Mouse (Mus musculus) heart, postnatal 0 days (tissue): Measurements from ENCODE around the gene Zc3hav1. TPM values are rescaled to one million over a fixed set of nuclear protein-coding genes. Genes with fewer than 3 reads are reported as not detected.

Experiments used
- ATAC-seq: fragments of 200-750 bp; cut with Nextera tagmentation; 2 replicates; pipeline ENCODE4 v1.8.0; 2017; ENCODE audit warnings: low read depth, moderate number of reproducible peaks, moderate library complexity; ENCODE audit not compliant: insufficient read depth
- DNase-seq: peaks from one replicate; pipeline ENCODE4 v3.0.0-alpha.2; 2016; ENCODE audit warnings: low spot score
- H3K27ac ChIP-seq: fragments of 300-500 bp; sonication (generic); 2 replicates; pipeline ENCODE4 v1.5.1; 2014; ENCODE audit warnings: low read depth, mild to moderate bottlenecking
- H3K27me3 ChIP-seq: fragments of 300-500 bp; sonication (generic); 2 replicates; pipeline ENCODE4 v1.6.1; 2014; ENCODE audit warnings: low read length, mixed read lengths; ENCODE audit not compliant: control insufficient read depth, insufficient read depth
- H3K36me3 ChIP-seq: fragments of 300-500 bp; sonication (generic); replicated peaks from 2 replicates; pipeline ENCODE4 v1.6.1; 2014; ENCODE audit warnings: low read length, mixed read lengths; ENCODE audit not compliant: control insufficient read depth, insufficient read depth
- H3K4me1 ChIP-seq: fragments of 300-500 bp; sonication (generic); 2 replicates; pipeline ENCODE4 v1.6.1; 2014; ENCODE audit warnings: antibody characterized with exemption; ENCODE audit not compliant: control insufficient read depth, insufficient read depth
- H3K4me2 ChIP-seq: fragments of 300-500 bp; sonication (generic); 2 replicates; pipeline ENCODE4 v1.6.1; 2014; ENCODE audit warnings: low read depth, mild to moderate bottlenecking, low read length, moderate library complexity
- H3K4me3 ChIP-seq: fragments of 300-500 bp; sonication (generic); 2 replicates; pipeline ENCODE4 v1.5.1; 2014; ENCODE audit warnings: low read depth, low read length
- H3K9ac ChIP-seq: fragments of 300-500 bp; sonication (generic); replicated peaks from 2 replicates; pipeline ENCODE4 v1.6.1; 2014; ENCODE audit warnings: low read depth, low read length, mixed read lengths
- H3K9me3 ChIP-seq: fragments of 300-500 bp; sonication (generic); replicated peaks from 2 replicates; pipeline ENCODE4 v1.6.1; 2016; ENCODE audit warnings: low read length; ENCODE audit not compliant: control insufficient read depth
- CTCF ChIP-seq: IDR thresholded peaks from 2 replicates; pipeline ENCODE4 v1.5.1; 2016; ENCODE audit warnings: antibody characterized with exemption, control low read depth, low read depth
- EP300 ChIP-seq: IDR thresholded peaks from 2 replicates; pipeline ENCODE4 v1.6.1; 2016; ENCODE audit warnings: antibody characterized with exemption, low read depth
- WGBS: fragments of 180-500 bp; shearing (Covaris S2); extraction: QIAGEN DNeasy Blood & Tissue Kit; methylation state at CpG from one replicate; pipeline ENCODE4 v1.1.7; 2014; 5-methylcytosine and 5-hydroxymethylcytosine counted together
- polyA plus RNA-seq: library from polyadenylated mRNA; unstranded; fragments of >200 nt; fragmentation: Nextera tagmentation; extraction: Ambion mirVana; gene quantifications from 2 replicates; pipeline ENCODE4 v1.2.1, GENCODE M21; 2015
- total RNA-seq: library from RNA; depleted of rRNA; stranded (reverse); fragments of >200 nt; gene quantifications from 2 replicates; pipeline ENCODE4 v1.2.3, GENCODE M21; 2014; ENCODE audit warnings: low replicate concordance

The Zc3hav1 gene
- total and polyA plus RNA-seq, 2 experiments from 2014 or later: 9.1 to 19.2 TPM

DNA sequence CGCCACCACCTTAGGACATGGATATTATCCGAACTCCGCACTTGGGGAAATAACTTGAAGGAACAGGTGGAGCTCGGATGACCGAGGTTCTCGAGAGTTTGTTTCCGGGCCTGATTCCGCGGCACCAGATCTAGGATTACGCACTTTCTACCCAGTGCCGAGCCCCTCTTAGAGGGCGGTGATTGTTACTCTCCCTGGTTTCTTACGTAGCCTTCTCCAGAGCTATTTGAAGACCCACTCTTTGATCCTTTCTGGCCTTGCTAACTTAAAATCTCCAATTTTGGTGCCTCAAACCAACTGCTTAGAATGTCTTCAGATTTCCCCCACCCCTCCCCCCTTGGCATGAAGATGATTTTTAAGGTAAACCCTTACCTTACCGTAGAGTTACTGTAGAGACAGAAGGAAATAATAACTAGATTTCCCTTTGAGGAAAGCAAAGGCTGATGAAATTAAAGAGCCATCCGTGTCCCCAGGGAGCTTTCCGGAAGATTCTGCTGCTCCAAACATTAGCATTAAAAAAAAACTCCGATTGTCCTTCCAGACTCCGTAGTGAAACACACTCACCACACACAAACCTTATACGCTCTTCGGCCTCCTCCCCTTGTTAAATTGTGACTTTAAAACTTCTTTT is 435 bp upstream of the Zc3hav1 start:
- no peaks in the 10 kb centered on the region for H3K36me3 ChIP-seq
- H3K4me1 ChIP-seq: peaks cover 15% of the 10 kb centered on the region
- WGBS: 5% methylated on average over 20 of the region's 20 CpGs
- TF ChIP-seq CTCF: no peak
- no peak for TF ChIP-seq EP300
- peak overlapping the region; percentile 84 for H3K9ac ChIP-seq
- peak overlapping the region; percentile 78 for H3K4me2 ChIP-seq
- peaks cover 15% of the 10 kb centered on the region; the same call in 1 of the 2 replicates for H3K27me3 ChIP-seq
- H3K27ac ChIP-seq: peak overlapping the region; percentile 77
- ATAC-seq: peak; percentile 16; the same call in 1 of the 2 replicates
- DNase-seq: peak; percentile 27
- H3K4me3 ChIP-seq: peak overlapping the region; percentile 69
- H3K9me3 ChIP-seq: no peaks in the 10 kb centered on the region

DNA sequence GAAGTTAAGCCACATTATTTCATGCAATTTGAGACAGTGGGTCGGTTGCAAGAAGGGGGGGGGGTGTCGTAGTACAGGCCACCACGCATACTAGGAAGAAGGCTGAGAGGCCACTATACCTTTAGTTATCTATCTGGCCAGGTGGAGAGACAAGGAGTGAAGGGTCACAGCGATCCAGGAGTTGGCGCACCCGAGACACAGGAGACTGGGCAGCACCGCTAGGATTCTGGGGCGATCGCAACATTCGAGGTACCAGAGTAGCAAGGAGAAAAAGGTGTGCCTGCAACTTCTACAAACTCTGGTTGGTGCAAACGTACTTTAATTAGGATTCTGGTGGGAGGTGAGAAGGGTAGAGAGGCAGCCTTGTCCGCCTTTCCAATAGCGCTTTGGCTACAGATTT is 1.2 kb downstream of the Zc3hav1 start:
- Histone ChIP-seq H3K9ac (peak overlapping the region; percentile 84), H3K4me3 (peak overlapping the region; percentile 69), H3K27ac (no peak overlapping the region), H3K4me2 (peak overlapping the region; percentile 78), H3K27me3 (peaks cover 15% of the 10 kb centered on the region; the same call in 1 of the 2 replicates), H3K36me3 (no peaks in the 10 kb centered on the region), H3K4me1 (peaks cover 20% of the 10 kb centered on the region), H3K9me3 (no peaks in the 10 kb centered on the region)
- no peak for TF ChIP-seq EP300
- no peak for TF ChIP-seq CTCF
- no peak for DNase-seq
- ATAC-seq: no peak
- WGBS: 17% methylated on average over 13 of the region's 13 CpGs

DNA sequence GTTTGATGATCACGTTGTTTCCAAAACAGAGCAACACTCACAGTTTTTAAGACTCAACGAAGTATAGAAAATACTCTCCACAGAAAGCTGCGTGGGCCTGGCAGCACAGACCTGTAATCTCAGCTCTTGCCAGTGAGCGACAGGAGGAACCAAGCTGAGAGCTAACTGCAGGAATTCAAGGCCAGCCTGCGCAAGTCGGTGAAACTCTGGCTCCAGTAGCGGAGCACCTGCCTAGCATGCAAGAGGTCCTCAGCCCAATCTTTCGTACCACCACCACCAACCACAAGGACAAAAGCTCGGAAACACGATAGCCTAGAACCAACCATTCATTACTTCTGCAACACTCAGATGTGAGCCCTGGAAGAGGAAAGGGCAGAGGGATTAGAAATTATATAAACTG is 2.0 kb downstream of the Zc3hav1 start:
- Histone ChIP-seq H3K27ac (no peak overlapping the region), H3K4me1 (peaks cover 20% of the 10 kb centered on the region), H3K4me2 (peak overlapping the region; percentile 78), H3K36me3 (no peaks in the 10 kb centered on the region), H3K27me3 (peaks cover 15% of the 10 kb centered on the region; the same call in 1 of the 2 replicates), H3K9me3 (no peaks in the 10 kb centered on the region), H3K4me3 (peak overlapping the region; percentile 69), H3K9ac (no peak overlapping the region)
- 49% methylated on average over 10 of the region's 10 CpGs for whole genome bisulfite sequencing
- no peak for TF ChIP-seq EP300
- no peak for TF ChIP-seq CTCF
- DNase-seq (no peak), ATAC-seq (no peak)

DNA sequence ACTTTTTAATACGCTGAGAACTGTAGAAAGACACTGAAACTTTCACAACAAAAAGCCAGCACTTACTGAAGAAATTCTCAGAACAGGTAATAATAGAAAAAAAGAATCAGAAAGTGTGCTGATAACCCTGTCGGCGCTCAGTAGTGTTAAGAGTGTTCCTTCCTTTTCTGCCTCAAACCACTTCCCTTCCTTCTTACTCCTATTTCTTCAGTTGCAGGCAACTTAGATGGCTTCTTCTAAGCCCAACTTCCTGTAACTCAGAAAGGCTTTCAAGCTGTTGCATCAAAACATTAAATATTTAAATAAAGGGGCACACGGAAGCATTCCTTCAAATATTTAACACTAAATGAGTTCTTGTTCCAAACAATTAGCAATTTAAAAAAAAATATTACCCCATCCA is 2.5 kb downstream of the Zc3hav1 start:
- Histone ChIP-seq H3K27me3 (peaks cover 15% of the 10 kb centered on the region; the same call in 1 of the 2 replicates), H3K4me1 (peaks cover 20% of the 10 kb centered on the region), H3K9me3 (no peaks in the 10 kb centered on the region), H3K4me2 (peak overlapping the region; percentile 78), H3K36me3 (no peaks in the 10 kb centered on the region), H3K27ac (no peak overlapping the region), H3K4me3 (peak overlapping the region; percentile 69), H3K9ac (no peak overlapping the region)
- TF ChIP-seq CTCF: no peak
- TF ChIP-seq EP300: no peak
- DNase-seq: no peak
- WGBS: 67% methylated on average over 4 of the region's 4 CpGs
- no peak for ATAC-seq

DNA sequence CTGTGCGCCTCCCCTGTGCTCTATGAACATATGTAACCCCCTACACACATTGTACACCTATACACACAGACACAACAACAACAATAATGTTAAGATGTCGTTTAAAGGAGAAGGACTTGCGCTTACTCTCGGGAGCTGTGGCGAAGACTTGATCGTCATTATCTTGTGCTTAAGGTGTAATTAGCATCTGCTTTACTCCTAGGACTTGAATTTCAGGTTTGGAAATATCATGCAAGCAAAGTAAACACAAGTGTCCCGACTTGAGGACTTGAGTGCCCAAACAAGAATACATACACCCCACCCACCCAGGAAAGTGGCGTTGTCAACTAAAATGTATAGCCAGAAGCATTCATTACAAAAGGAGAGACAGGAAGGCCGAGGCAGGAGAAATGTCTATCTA is 4.6 kb downstream of the Zc3hav1 start:
- Histone ChIP-seq H3K4me3 (no peak overlapping the region), H3K4me2 (no peak overlapping the region), H3K36me3 (no peaks in the 10 kb centered on the region), H3K27me3 (peaks cover 8% of the 10 kb centered on the region; the same call in 1 of the 2 replicates), H3K9ac (no peak overlapping the region), H3K27ac (no peak overlapping the region), H3K4me1 (peaks cover 20% of the 10 kb centered on the region), H3K9me3 (no peaks in the 10 kb centered on the region)
- TF ChIP-seq CTCF: no peak
- no peak for TF ChIP-seq EP300
- DNase-seq (no peak), ATAC-seq (no peak)
- WGBS: 70% methylated on average over 9 of the region's 9 CpGs
